Mouse (Mus musculus) heart, postnatal 36 days (tissue): ENCODE measurements around the gene Ly6g6d. TPM values are rescaled to one million over a fixed set of nuclear protein-coding genes. Genes with fewer than 3 reads are reported as not detected.
A peak's percentile ranks its signal among the peaks of the same experiment; 100 is the strongest.

ENCODE experiments used
- DNase-seq, 2 experiments: peaks; one replicate each; pipeline ENCODE4 v3.0.0; 2021 to 2022
- intact Hi-C: fragments of 180-260 bp; cut with DNase I; formaldehyde crosslinking; loops from one replicate; pipeline ENCODE4 v1.15.1; 2025
- total RNA-seq, 2 experiments: library from RNA; stranded (reverse); gene quantifications; 2 replicates each; pipeline ENCODE4 v1.2.3; 2021

The Ly6g6d gene
- total RNA-seq, 2 experiments from 2014 or later: 0.70 to 0.80 TPM

- intact Hi-C loops: no loop called here
- DNase-seq: no peak
Measured at GRCm38 (mm10) chr17:35102299-35102698, 24.4 kb upstream of the Ly6g6d start.

DNA sequence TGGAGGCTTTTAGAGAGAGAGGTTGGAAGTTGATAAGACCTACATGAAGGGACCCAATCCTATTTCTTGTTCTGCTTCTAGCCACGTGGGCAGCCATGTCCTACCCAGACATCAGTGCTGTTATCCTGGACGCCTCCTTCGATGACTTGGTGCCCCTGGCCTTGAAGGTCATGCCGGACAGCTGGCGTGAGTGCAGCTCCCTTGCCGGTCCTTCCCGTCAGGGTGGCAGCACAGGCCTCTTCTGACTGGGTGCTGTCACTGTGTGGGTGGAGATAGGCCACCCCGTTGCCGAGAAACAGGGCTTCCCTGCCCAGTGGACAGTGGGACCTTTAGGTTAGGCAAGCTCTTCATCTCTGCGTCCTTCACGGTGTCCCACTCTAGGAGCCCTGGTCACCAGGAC is 23.3 kb upstream of the Ly6g6d start:
- no peak for DNase-seq
- intact Hi-C loops: no loop called here

DNA sequence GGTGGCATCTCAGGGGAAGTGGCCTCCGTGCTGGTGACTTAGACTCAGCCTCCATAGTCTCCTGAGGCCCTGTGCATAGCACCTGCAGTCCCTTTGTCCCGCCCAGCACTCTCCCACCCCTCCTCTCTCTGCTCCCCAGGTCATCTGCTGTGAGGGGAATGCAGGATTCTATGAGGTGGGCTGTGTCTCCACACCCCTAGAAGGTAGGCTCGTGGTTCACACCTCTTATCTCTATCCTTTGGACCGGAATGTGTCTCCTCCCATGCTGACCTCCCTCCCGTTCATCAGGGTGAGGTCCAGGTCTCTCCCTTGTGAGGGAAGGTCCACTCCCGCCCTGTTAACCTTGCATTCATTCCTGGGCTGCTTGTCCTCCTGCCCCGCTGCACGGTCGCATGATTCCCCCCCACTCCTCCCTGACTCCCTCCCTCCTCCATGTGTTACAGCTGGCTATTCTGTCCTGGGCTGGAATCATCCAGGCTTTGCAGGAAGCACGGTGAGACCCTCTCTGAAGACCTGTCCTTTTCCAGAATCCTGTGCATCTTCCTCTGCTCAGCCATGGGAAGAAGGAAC is 22.4 kb upstream of the Ly6g6d start:
- DNase-seq: no peak
- intact Hi-C loops: no loop called here

- DNase-seq: no peak
- intact Hi-C loops: no loop called here
Measured at GRCm38 (mm10) chr17:35097164-35097655, 19.3 kb upstream of the Ly6g6d start.

DNA sequence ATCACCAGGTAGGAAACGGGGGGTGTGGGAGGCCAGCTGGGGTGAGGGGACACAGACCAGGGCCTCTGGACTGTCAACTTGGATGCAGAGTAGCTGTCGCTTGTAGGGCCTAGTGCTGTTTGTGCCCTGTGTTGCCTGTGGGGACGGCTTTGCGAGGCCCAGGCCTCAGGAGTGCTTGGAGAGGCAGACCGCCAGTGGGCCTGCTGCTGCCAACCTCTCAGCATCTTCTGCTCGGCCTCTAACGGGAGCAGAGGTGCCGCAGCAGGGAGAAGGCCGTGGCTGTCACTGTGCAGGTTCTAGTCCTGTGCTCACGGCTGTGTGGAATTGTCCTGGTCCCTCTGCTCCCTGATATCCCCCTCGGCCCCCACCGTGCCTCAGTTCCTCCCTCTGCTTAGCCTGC is 18.7 kb upstream of the Ly6g6d start:
- DNase-seq: no peak
- intact Hi-C loops: no loop called here

DNA sequence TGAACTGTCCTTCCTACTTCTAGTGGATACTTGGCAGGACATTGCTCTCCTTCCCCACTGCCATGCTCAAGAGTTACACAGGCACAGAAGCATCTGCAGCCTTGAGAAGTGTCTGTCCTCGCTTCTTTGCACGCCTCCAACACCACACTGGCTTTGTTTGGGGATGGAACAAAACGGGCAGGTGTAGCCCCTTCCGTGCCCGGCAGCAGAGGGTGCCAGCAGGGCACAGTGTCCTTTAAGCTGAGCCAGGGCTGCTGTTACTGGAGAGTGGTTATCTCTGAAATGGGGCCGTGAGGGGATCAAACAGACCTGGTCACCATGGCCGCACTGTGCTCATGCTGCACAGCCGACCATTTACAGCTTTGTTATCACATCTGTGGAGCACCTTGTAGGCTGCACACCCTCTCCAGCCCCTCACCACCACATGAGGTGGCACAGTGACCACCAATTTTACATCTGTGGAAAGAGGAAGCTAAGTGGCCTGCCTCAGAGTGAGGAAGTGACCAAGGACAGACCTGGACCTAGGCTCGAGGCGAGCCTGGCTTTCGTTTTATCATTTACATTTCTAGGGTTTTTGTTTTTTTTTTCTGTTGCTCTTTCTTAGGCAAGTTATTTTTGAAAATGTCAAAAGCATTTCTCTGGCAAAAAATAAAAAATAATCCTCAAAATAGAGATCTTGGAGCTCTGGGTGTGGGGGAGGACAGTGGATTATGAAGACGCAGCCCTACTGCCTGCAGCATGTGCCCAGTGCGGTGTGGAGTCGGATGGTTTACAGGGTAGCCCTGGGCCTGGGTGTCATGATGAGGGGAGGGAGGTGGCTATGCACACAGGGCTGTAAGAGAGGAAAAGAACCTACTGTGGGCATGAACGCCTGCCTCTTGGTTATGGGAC is 16.9 kb upstream of the Ly6g6d start:
- intact Hi-C loops: no loop called here
- no peak for DNase-seq

DNA sequence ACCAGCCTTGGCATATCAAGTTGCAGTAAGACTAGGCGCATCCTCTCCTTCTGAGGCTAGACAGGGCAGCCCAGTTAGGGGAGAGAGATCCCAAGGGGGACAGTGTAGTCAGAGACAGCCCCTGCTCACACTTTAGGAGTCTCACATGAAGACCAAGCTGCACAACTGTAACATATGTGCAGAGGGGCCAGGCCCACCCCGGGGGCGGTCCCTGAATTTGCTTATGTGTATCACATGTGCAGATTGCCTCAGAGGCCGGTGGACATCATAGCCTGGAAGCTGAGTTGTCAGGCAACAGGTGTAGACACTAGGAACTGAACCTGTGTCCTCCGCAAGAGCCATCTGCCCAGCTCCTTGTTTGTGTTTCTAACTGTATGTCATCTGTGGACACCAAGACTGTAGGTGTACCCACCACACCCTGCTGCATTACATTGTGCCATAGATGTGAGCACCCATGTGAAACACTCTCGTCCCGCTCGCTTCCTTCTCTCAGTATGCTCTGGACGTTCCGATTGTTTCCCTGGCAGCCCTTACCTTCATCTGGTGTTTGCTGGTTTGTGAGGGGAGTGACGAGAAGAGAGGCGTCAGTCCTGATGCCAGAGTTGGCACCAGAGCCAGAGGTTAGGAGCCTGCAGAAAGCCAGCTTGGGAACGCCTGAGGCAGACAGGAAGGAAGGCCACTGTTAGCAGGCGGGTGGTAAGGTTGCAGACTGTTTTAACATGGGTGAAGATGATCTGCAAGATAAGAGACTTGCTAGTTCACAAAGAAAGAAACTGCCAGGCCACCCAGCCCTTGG is 14.7 kb upstream of the Ly6g6d start:
- intact Hi-C loops: no loop called here
- DNase-seq: no peak

GRCm38 (mm10) chr17:35090166-35090932 is 12.5 kb upstream of the Ly6g6d start:
- DNase-seq: peak in 1 of 2 experiments; percentile 43
- intact Hi-C loops: no loop called here

- intact Hi-C loops: loop anchor here (2.0 kb wide), 1 partner anchor 68 kb away; no protein-coding TSS in a partner anchor
- peak; percentile 90 to 98 for DNase-seq
Measured at GRCm38 (mm10) chr17:35088825-35089644, 11.2 kb upstream of the Ly6g6d start, which contains the start of gene Abhd16a. Gene Abhd16a (plus strand): TSS chr17:35089263.

- intact Hi-C loops: loop anchor here (2.0 kb wide), 1 partner anchor 67 kb away; no protein-coding TSS in a partner anchor
- DNase-seq: no peak
Measured at GRCm38 (mm10) chr17:35088151-35088550, 10.3 kb upstream of the Ly6g6d start.

DNA sequence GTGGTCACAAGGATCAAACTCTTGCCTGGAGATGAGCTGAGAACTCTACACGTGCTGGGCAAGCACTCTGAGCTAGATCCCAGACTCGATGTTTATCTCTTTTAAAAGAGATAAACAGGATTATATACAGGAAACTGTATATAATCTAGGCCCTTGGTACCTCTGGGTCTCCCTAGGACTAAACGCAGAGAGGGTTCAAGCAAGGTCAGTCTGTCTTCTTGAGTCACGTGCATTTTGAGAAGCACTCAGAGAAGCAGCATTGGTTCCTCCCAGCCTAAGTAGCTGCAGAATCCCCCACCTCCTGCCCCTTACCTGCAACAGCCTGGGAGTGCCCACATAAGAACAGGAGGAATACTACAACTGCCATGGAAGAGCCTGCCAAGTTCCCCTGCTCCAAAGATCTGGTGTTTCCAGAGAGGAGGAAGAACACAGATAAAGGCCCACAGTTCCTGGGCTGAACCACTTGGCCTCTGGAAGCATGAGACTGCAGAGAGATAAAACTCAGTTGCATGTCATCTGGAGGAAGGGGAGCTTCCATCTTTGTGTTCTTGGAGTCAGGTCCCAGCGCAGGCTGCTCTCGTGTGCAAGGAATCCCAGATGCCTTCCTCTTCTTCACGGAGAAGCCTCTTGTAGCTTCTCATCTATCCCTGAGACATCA is 7.5 kb upstream of the Ly6g6d start, which contains the start of gene Ly6g6f:
Gene Ly6g6f, minus strand, starts transcription at position 403 of the 658 bp plus-strand sequence.
- intact Hi-C loops: no loop called here
- DNase-seq: no peak

- no peak for DNase-seq
- intact Hi-C loops: no loop called here
Measured at GRCm38 (mm10) chr17:35083929-35084497, 6.1 kb upstream of the Ly6g6d start.

GRCm38 (mm10) chr17:35082841-35083576 is 5.1 kb upstream of the Ly6g6d start:
- DNase-seq: no peak
- intact Hi-C loops: no loop called here

- intact Hi-C loops: no loop called here
- DNase-seq: no peak
Measured at GRCm38 (mm10) chr17:35080710-35081109, 2.8 kb upstream of the Ly6g6d start.

- intact Hi-C loops: no loop called here
- DNase-seq: no peak
Measured at GRCm38 (mm10) chr17:35080248-35080647, 2.4 kb upstream of the Ly6g6d start.

DNA sequence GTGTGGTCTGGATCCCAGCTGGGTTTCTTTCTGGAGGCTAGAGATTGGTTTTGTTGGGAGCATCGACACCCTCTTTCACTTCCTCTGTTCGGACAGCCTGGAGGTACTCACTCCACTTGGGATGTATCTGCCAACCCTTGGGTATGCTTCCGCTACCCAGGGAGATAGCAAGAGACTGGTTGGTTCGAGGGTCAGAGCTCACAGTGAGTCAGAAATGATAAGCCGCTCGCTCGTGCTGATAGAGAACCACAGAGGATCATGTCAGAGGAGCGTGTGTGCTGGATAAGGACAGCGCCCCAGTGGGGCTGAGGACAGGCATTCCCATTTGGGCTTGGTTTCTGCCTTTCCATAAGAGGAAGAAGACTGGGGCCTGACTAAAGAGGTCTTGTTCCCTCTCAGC is 1.9 kb upstream of the Ly6g6d start:
- DNase-seq: peak in 1 of 2 experiments; percentile 20
- intact Hi-C loops: no loop called here

GRCm38 (mm10) chr17:35077285-35077684 is 580 bp downstream of the Ly6g6d start:
- intact Hi-C loops: no loop called here

More at GRCm38 (mm10) chr17:35077285-35077684, 580 bp downstream of the Ly6g6d start:
- DNase-seq: no peak
